Mouse (Mus musculus) myocyte (in vitro differentiated cells): ENCODE measurements around the gene D930048N14Rik. TPM values are rescaled to one million over a fixed set of nuclear protein-coding genes. Genes with fewer than 3 reads are reported as not detected.
"Not testable (repeated sequence)": the region's sequence is repeated elsewhere in the genome, so short reads cannot be mapped to it uniquely, and the experiment has no call there.

Experiments used
- H3K27me3 ChIP-seq: one replicate; pipeline ENCODE4 v1.6.1; 2011; ENCODE audit not compliant: control insufficient read depth, insufficient read depth, insufficient read length
- H3K36me3 ChIP-seq: one replicate; pipeline ENCODE4 v1.6.1; 2011; ENCODE audit not compliant: control insufficient read depth, insufficient read depth
- H3K4me2 ChIP-seq: one replicate; pipeline ENCODE4 v1.6.1; 2011; ENCODE audit warnings: low read depth, control low read depth
- H3K4me3 ChIP-seq: one replicate; pipeline ENCODE4 v1.5.1; 2011; ENCODE audit warnings: mild to moderate bottlenecking, control low read depth, moderate library complexity
- H3K79me2 ChIP-seq: one replicate; pipeline ENCODE4 v1.6.1; 2011; ENCODE audit not compliant: control insufficient read depth, insufficient read depth
- H3ac ChIP-seq: one replicate; pipeline ENCODE4 v1.6.1; 2011; ENCODE audit not compliant: control insufficient read depth, insufficient read length
- CEBPB ChIP-seq: IDR thresholded peaks from 2 replicates; pipeline ENCODE4 v1.6.1; 2011; ENCODE audit warnings: mild to moderate bottlenecking, moderate library complexity; ENCODE audit not compliant: poor library complexity, insufficient read depth, severe bottlenecking
- E2F4 ChIP-seq: IDR thresholded peaks from one replicate; pipeline ENCODE4 v1.6.1; 2011; ENCODE audit warnings: mild to moderate bottlenecking, control low read depth, moderate library complexity; ENCODE audit not compliant: insufficient read depth
- MAX ChIP-seq: IDR thresholded peaks from one replicate; pipeline ENCODE4 v1.6.1; 2011; ENCODE audit warnings: low read depth, mild to moderate bottlenecking, control low read depth
- MYOD1 ChIP-seq, 3 experiments: IDR thresholded peaks; one replicate each; pipeline ENCODE4 v1.6.1; 2011; ENCODE audit warnings: control low read depth in 2 of 3, low read depth in 2 of 3, mild to moderate bottlenecking in 2 of 3, moderate library complexity in 1 of 3; ENCODE audit not compliant: insufficient read length in 2 of 3, control insufficient read depth in 1 of 3
- MYOG ChIP-seq, 3 experiments: IDR thresholded peaks; one replicate each; pipeline ENCODE4 v1.6.1; 2011; ENCODE audit warnings: control low read depth in 2 of 3, low read depth in 2 of 3, mild to moderate bottlenecking in 2 of 3; ENCODE audit not compliant: insufficient read length in 2 of 3, control insufficient read depth in 1 of 3, insufficient read depth in 1 of 3
- POLR2A ChIP-seq: IDR thresholded peaks from one replicate; pipeline ENCODE4 v1.6.1; 2011; ENCODE audit warnings: low read depth, mild to moderate bottlenecking, control low read depth, moderate library complexity; ENCODE audit not compliant: insufficient read length
- POLR2AphosphoS2 ChIP-seq: IDR thresholded peaks from one replicate; pipeline ENCODE4 v1.6.1; 2011; ENCODE audit warnings: low read depth, control low read depth; ENCODE audit not compliant: insufficient read length
- REST ChIP-seq: IDR thresholded peaks from one replicate; pipeline ENCODE4 v1.6.1; 2011; ENCODE audit warnings: mild to moderate bottlenecking, control low read depth, moderate library complexity; ENCODE audit not compliant: insufficient read depth, insufficient read length
- SRF ChIP-seq: IDR thresholded peaks from one replicate; pipeline ENCODE4 v1.6.1; 2011; ENCODE audit warnings: low read depth; ENCODE audit not compliant: control insufficient read depth, insufficient read length
- TCF12 ChIP-seq: IDR thresholded peaks from one replicate; pipeline ENCODE4 v1.6.1; 2011; ENCODE audit warnings: mild to moderate bottlenecking, control low read depth; ENCODE audit not compliant: poor library complexity, insufficient read depth, severe bottlenecking
- TCF3 ChIP-seq: IDR thresholded peaks from one replicate; pipeline ENCODE4 v1.6.1; 2011; ENCODE audit warnings: low read depth, control low read depth; ENCODE audit not compliant: insufficient read length
- USF1 ChIP-seq: IDR thresholded peaks from one replicate; pipeline ENCODE4 v1.6.1; 2011; ENCODE audit warnings: low read depth, mild to moderate bottlenecking, control low read depth, moderate library complexity
- polyA plus RNA-seq: library from polyadenylated mRNA; unstranded; fragments of >200 nt; fragmentation: generic; extraction: Trizol; gene quantifications from one replicate; pipeline ENCODE4 v1.2.1, GENCODE M21; 2012; ENCODE audit warnings: missing spikeins

D930048N14Rik gene
- polyA plus RNA-seq, 1 experiment = 0.25 TPM

- H3K36me3 ChIP-seq = peaks cover 11% of the 10 kb centered on the region
- TF ChIP-seq MAX (no peak), CEBPB (no peak), REST (no peak), MYOD1 (IDR thresholded peaks at IDR 0.05; ENCODE audit: control insufficient read depth in 1 of 3, insufficient read length in 2 of 3, low read depth in 2 of 3) (no peak), TCF12 (no peak), USF1 (no peak), POLR2AphosphoS2 (no peak), MYOG (IDR thresholded peaks at IDR 0.05; ENCODE audit: control insufficient read depth in 1 of 3, insufficient read depth in 1 of 3, insufficient read length in 2 of 3, low read depth in 2 of 3) (no peak), TCF3 (no peak), SRF (no peak), POLR2A (no peak), E2F4 (no peak)
- no peak overlapping the region for H3K4me2 ChIP-seq
- peaks cover 20% of the 10 kb centered on the region for H3K79me2 ChIP-seq
- no peak overlapping the region for H3K4me3 ChIP-seq
- H3K27me3 ChIP-seq = no peaks in the 10 kb centered on the region
- no peak overlapping the region for H3ac ChIP-seq
Measured at GRCm38 (mm10) chr11:51609266-51609909, 41.4 kb upstream of the D930048N14Rik start.

- H3K79me2 ChIP-seq = peaks cover 14% of the 10 kb centered on the region
- not testable (repeated sequence) for H3K36me3 ChIP-seq, H3K4me2 ChIP-seq, H3ac ChIP-seq, H3K27me3 ChIP-seq, H3K4me3 ChIP-seq
Measured at GRCm38 (mm10) chr11:51609940-51610339, 40.8 kb upstream of the D930048N14Rik start.

- TF ChIP-seq POLR2AphosphoS2 = no peak
- no peak for TF ChIP-seq E2F4
- TF ChIP-seq MYOG (IDR thresholded peaks at IDR 0.05; ENCODE audit: control insufficient read depth in 1 of 3, insufficient read depth in 1 of 3, insufficient read length in 2 of 3, low read depth in 2 of 3) = no peak
- TF ChIP-seq REST = no peak
- no peak for TF ChIP-seq MAX
- no peak for TF ChIP-seq SRF
- no peak for TF ChIP-seq CEBPB
- no peak for TF ChIP-seq USF1
- TF ChIP-seq TCF12 = no peak
- TF ChIP-seq POLR2A = no peak
- TF ChIP-seq MYOD1 (IDR thresholded peaks at IDR 0.05; ENCODE audit: control insufficient read depth in 1 of 3, insufficient read length in 2 of 3, low read depth in 2 of 3) = no peak
- TF ChIP-seq TCF3 = no peak
- Histone ChIP-seq H3K4me3 (no peak overlapping the region), H3K4me2 (no peak overlapping the region), H3K36me3 (no peaks in the 10 kb centered on the region), H3K27me3 (no peaks in the 10 kb centered on the region), H3K79me2 (no peaks in the 10 kb centered on the region), H3ac (no peak overlapping the region)
Measured at GRCm38 (mm10) chr11:51614256-51614655, 36.5 kb upstream of the D930048N14Rik start.

- no peaks in the 10 kb centered on the region for H3K27me3 ChIP-seq
- peak overlapping the region; percentile 7 for H3ac ChIP-seq
- peak overlapping the region; percentile 20 for H3K4me3 ChIP-seq
- TF ChIP-seq MAX = no peak
- TF ChIP-seq POLR2A = no peak
- TF ChIP-seq CEBPB = no peak
- TF ChIP-seq E2F4 = no peak
- no peak for TF ChIP-seq TCF12
- no peak for TF ChIP-seq MYOD1 (IDR thresholded peaks at IDR 0.05; ENCODE audit: control insufficient read depth in 1 of 3, insufficient read length in 2 of 3, low read depth in 2 of 3)
- TF ChIP-seq SRF = no peak
- TF ChIP-seq REST = no peak
- no peak for TF ChIP-seq MYOG (IDR thresholded peaks at IDR 0.05; ENCODE audit: control insufficient read depth in 1 of 3, insufficient read depth in 1 of 3, insufficient read length in 2 of 3, low read depth in 2 of 3)
- no peak for TF ChIP-seq TCF3
- no peak for TF ChIP-seq USF1
- no peak for TF ChIP-seq POLR2AphosphoS2
- H3K4me2 ChIP-seq = peak overlapping the region; percentile 77
- H3K79me2 ChIP-seq = peaks cover 4% of the 10 kb centered on the region
- no peaks in the 10 kb centered on the region for H3K36me3 ChIP-seq
Measured at GRCm38 (mm10) chr11:51615129-51615528, 35.6 kb upstream of the D930048N14Rik start.

DNA sequence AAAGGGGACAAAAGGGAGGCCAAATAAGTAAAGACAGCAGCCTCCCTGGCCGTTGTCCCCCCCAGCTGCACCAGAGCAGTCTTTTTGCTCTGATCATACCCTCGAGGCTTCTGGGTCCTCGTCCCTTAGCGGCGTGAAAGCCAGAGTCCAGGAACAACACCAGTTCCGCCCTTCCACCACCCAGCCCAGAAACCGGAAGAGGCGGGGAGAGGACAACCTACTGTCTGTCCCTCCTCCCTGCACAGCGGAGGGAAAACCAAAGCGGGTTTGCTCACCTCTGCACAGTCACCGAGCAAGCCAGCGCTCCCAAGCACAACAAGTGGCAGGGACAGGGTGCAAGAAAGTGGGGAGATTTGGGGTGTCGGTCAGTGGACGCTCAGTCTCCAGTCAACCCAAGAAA, 35.2 kb upstream of the D930048N14Rik start:
- no peaks in the 10 kb centered on the region for H3K27me3 ChIP-seq
- peak overlapping the region; percentile 77 for H3K4me2 ChIP-seq
- TF ChIP-seq E2F4 (peak; percentile 84), TCF12 (no peak), MYOG (IDR thresholded peaks at IDR 0.05; ENCODE audit: control insufficient read depth in 1 of 3, insufficient read depth in 1 of 3, insufficient read length in 2 of 3, low read depth in 2 of 3) (no peak), CEBPB (no peak), REST (no peak), TCF3 (no peak), POLR2A (peak; percentile 83), SRF (no peak), POLR2AphosphoS2 (peak; percentile 90), MAX (no peak), USF1 (no peak)
- H3K36me3 ChIP-seq = no peaks in the 10 kb centered on the region
- peak overlapping the region; percentile 20 for H3K4me3 ChIP-seq
- H3K79me2 ChIP-seq = peaks cover 8% of the 10 kb centered on the region
- H3ac ChIP-seq = peak overlapping the region; percentile 7

DNA sequence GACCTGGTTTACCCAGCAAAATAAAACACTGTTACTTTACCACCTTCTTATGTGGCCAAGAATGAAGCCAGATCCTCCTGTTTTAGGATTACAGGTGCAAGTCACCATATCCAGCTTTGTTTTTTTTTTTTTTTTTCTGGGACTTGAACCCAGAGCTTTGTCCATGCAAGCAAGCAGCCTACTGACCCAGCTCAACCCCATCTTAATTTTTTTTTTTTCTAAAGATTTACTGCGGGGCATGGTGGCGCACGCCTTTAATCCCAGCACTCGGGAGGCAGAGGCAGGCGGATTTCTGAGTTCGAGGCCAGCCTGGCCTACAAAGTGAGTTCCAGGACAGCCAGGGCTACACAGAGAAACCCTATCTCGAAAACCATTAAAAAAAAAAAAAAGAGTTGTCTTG, 34.6 kb upstream of the D930048N14Rik start:
- H3K79me2 ChIP-seq = peaks cover 13% of the 10 kb centered on the region
- H3K4me2 ChIP-seq = peak overlapping the region; percentile 77
- not testable (repeated sequence) for H3ac ChIP-seq, H3K36me3 ChIP-seq, H3K27me3 ChIP-seq
- peak overlapping the region; percentile 20 for H3K4me3 ChIP-seq
